Mouse (Mus musculus): Measurements from ENCODE around the gene Mfap1b. TPM values are rescaled to one million over a fixed set of nuclear protein-coding genes. Genes with fewer than 3 reads are reported as not detected.

Gene Mfap1b
- polyA plus RNA-seq (2012; rRNA removed), result 1.1 and 1.3 TPM in 2 replicates

DNA sequence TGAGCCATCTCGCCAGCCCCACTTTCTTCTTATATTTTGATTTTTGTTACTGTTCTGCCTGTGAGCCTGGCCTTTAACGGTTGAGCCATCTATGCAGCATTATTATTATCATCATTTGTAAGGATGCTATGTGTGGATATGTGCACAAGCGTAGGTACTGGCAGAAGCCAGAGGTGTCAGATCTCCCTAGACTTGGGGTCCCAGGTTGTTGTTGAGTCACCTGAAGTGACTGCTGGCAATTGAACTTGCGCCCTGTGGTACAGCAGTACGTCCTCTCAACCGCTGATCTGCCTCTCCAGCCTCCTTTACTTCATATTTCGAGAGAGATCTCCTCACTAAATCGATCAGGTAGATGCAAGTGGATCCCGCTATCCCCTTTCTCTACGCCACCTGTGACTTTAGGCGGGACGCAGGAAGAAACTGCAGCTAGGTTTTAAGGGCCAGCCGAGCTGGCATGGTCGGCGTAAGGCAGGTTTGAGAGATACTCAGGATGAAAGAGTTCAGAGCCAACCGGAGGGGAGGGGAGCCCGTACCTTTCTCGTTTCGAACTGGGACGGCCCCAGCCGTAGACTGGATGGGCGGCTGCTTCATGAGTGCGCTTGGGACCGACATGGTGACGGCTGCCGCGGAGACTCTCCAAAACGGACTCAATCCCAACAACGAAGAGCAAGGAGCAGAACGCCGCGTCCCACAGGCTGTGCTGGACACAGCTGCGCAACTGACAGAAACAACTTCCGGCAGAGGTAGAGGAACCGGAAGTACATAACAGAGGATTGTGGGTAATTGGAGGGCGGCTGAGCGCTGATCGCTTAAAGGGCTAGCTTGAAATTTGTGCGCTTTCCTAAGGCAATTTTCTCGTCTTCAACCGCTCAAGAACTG is at the start of gene Mfap1b:
TSS of gene Mfap1b (minus strand) at position 767 of the 879 bp plus-strand sequence.

DNA sequence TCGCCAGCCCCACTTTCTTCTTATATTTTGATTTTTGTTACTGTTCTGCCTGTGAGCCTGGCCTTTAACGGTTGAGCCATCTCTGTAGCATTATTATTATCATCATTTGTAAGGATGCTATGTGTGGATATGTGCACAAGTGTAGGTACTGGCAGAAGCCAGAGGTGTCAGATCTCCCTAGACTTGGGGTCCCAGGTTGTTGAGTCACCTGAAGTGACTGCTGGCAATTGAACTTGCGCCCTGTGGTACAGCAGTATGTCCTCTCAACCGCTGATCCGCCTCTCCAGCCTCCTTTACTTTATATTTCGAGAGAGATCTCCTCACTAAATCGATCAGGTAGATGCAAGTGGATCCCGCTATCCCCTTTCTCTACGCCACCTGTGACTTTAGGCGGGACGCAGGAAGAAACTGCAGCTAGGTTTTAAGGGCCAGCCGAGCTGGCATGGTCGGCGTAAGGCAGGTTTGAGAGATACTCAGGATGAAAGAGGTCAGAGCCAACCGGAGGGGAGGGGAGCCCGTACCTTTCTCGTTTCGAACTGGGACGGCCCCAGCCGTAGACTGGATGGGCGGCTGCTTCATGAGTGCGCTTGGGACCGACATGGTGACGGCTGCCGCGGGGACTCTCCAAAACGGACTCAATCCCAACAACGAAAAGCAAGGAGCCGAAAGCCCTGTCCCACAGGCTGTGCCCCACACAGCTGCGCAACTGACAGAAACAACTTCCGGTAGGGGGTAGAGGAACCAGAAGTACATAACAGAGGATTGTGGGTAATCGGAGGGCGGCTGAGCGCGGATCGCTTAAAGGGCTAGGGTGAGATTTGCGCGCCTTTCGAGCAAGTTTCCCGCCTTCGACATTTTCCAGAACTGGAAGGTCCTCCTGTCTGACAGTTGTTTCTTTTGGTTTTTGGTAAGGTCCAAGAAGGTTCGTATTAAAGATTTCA is 32.3 kb upstream of the Mfap1b start, which contains the start of the genes Mfap1a and Wdr76:
TSS of gene Mfap1a (minus strand) at position 724 of the 941 bp plus-strand sequence.
TSS of gene Wdr76 (plus strand) at position 782 of the 941 bp plus-strand sequence.

DNA sequence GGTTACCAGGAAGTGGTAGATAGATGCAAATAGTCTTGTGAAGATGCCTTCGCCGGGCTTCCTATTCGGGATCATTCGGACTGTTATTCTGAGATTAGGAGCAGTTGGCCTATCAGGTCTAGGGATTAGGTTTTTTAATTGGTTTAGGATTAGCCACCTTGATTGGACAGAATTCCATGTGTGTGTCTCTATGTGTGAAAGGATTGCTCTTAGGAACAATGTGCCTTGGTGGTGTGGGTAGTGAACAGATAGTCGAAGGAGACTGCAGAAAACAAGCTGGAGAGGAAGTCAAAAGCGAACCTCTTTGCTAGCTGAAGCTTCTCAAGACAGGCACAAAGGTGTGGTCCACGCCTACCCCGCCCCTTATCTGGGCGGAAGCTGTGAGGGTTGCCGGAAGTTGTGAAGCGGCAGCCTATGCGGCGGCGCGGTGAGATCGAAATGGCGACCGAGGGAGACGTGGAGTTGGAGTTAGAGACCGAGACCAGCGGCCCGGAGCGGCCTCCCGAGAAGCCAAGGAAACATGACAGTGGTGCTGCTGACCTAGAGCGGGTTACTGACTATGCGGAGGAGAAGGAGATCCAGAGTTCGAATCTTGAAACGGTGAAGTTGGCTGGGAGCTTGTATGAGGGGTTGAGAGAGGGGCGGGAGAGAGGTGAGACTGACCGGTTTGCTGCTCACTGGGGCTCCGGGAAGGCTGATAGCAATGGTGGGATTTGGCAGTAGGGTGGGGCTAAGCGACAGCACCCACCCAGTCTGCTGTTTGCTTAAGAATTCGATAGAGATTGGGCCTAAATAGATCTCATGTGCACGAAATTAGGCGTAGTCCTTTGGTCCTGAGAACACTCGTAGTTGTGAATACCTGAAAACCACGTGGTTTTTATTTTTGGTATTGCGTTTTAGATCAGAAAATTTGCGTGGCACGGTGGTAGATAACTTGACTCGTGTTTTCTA is 16.9 kb downstream of the Mfap1b start, which contains the start of gene Serinc4:
TSS of gene Serinc4 (minus strand) at position 90 of the 951 bp plus-strand sequence.

DNA sequence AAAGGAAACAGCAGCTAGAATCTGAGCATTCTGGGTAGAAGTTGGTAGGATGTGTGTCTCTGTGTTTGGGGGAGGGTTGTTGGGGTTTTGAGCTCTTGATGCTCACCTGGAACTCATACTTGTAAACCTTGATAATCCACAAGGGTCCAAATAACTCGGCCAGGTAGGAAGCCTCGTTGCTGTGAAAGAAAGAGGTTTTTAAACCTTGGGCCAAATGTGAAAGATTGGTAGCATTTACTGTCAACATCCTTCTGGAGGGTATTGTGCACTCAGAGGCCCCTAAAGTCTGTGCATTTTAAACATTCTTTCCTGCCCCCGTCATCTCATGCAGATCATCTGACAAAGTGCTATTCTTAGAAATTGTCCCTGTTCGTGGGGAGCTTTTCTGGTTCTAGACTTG is 20.9 kb downstream of the Mfap1b start, which contains the start of gene Hypk:
TSS of gene Hypk (plus strand) at position 301 of the 400 bp plus-strand sequence.

DNA sequence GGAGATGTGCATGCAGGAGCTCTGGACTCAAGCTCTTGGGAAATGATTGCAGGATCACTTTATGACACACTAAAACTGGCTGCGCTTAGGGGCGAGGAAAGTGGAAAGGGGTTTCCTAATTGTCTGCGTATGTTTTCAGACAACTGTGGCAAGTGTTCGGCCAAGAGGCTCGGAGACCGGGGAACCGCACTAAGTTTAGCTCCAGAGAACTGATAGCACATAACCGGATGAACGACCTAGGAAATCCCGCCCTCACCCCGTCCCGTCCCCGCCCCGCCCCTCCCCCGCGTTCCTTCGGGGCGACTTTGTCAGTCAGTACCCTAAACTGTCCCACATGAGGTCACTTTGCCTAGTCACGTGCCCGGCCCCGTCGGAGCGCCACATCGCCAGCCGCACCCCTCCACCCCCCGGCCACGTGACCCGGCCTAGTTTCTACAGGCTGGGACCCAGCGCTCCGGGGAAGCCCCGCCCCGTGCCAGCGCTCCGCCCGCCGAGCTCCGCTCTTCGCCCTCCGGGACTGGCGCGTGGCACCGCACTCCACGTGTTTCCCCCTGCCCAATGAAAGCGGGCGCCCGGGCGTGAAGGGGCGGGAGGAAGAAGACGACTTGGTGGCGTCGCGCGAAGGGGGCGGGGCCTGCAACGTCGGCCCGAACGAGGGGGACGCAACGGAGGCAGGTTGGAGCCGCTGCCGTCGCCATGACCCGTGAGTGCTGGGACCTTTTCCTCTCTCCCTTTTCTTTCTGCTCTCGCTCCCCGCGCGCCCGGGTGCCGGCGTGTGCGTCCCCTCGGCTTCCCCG is 24.9 kb downstream of the Mfap1b start, which contains the start of gene Serf2:
TSS of gene Serf2 (plus strand) at position 457 of the 797 bp plus-strand sequence.

DNA sequence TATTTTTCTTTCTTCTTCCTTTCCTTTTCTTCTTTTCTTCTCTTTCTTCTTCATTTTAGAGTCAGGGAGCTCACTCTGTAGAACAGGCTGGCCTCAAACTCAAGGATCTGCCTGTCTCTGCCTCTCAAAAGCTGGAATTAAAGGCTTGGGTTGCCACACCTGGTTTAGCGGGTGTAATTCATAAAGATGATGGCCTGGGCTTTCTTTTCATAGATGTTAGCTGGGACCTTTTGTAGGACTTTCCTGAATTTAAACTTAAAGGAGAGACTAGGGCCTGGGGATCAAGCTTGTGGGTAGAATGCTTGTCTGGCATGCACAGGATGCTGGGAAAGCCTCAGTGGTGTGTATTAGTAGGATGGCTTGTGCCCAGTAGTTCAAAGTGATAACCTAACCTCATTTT is 29.7 kb downstream of the Mfap1b start, which contains the start of gene Ell3:
TSS of gene Ell3 (minus strand) at position 101 of the 400 bp plus-strand sequence.

DNA sequence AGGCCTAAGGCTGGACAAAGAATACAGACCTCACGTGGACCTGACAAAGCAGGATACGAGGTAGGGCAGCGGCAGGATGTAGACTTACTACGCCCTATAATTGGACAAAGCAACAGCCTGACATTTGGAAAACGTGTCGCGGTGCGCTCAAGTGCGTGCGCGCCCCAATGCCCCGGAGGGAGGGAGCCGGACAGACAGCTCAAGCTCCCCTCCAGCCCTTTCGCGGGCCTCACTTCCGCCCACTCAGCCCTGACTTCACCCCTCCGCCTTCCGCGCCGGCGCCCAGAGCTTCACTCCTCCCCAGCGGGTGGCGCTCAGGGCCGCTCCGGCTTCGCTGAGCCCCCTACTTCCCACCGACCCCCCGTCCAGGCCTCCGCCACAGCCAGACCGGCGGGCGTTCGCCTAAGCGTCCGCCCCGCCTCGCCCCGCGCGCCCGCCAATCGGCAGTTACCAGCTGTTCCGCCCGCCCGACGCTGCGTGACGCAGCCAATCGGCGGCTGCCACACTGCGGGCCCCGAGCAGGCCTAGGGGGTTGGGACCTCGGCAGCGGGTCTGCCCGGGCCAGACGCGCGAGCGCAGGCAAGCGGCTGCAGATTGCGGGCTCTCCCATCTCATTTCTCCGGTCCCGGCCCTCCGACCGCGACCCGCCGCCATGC is 60.4 kb downstream of the Mfap1b start, which contains the start of the genes Pdia3 and Catsper2:
TSS of gene Pdia3 (plus strand) at position 389 of the 656 bp plus-strand sequence.
TSS of gene Catsper2 (minus strand) at position 406 of the 656 bp plus-strand sequence.

Other genes with a start within 250 kb of the Mfap1b start
- 14.7 and 19.8 TPM in 2 replicates for gene Trp53bp1, start 202.7 kb downstream of the Mfap1b start, polyA plus RNA-seq (2012; rRNA removed)
- gene Map1a, start 184.5 kb downstream of the Mfap1b start, polyA plus RNA-seq (2012; rRNA removed), result 5.3 and 6.6 TPM in 2 replicates
- 77.6 and 90.2 TPM in 2 replicates for gene Ppip5k1, start 118.7 kb downstream of the Mfap1b start, polyA plus RNA-seq (2012; rRNA removed)
- 2,943 and 2,968 TPM in 2 replicates for gene Ckmt1, start 116.4 kb downstream of the Mfap1b start, polyA plus RNA-seq (2012; rRNA removed)
- 0.17 and 0.54 TPM in 2 replicates for gene Strc, start 86.9 kb downstream of the Mfap1b start, polyA plus RNA-seq (2012; rRNA removed)
- 1,092 and 1,384 TPM in 2 replicates for gene Pdia3, start 60.3 kb downstream of the Mfap1b start, polyA plus RNA-seq (2012; rRNA removed)
- gene Catsper2, start 60.3 kb downstream of the Mfap1b start, polyA plus RNA-seq (2012; rRNA removed), result 0.67 and 0.71 TPM in 2 replicates
- gene Ell3, start 29.8 kb downstream of the Mfap1b start, polyA plus RNA-seq (2012; rRNA removed), result 6.0 and 9.6 TPM in 2 replicates
- 236 and 378 TPM in 2 replicates for gene Serf2, start 24.9 kb downstream of the Mfap1b start, polyA plus RNA-seq (2012; rRNA removed)
- 4.7 and 5.5 TPM in 2 replicates for gene Hypk, start 20.8 kb downstream of the Mfap1b start, polyA plus RNA-seq (2012; rRNA removed)
- gene Serinc4, start 17.3 kb downstream of the Mfap1b start, polyA plus RNA-seq (2012; rRNA removed), result 0.34 and 0.37 TPM in 2 replicates
- 0.97 and 1.3 TPM in 2 replicates for gene Mfap1a, start 32.6 kb upstream of the Mfap1b start, polyA plus RNA-seq (2012; rRNA removed)
- gene Wdr76, start 32.7 kb upstream of the Mfap1b start, polyA plus RNA-seq (2012; rRNA removed), result 1.8 and 1.9 TPM in 2 replicates

Data from colon, adult 2 months (tissue).